Mouse (Mus musculus): ENCODE results near the gene Bend5. TPM values are rescaled to one million over a fixed set of nuclear protein-coding genes. Genes with fewer than 3 reads are reported as not detected.

The Bend5 gene
- polyA plus RNA-seq, 1 experiment from 2014 or later: 49.9 TPM

- no peaks in the 10 kb centered on the region for H3K9me3 ChIP-seq
- H3K4me2 ChIP-seq (replicated peaks): no peak overlapping the region
- no peak for ATAC-seq (ENCODE audit: low FRiP score, low read depth)
- WGBS: 60% methylated on average over 2 of the region's 2 CpGs
- no peaks in the 10 kb centered on the region for H3K36me3 ChIP-seq
- H3K4me1 ChIP-seq: peaks cover 48% of the 10 kb centered on the region
- no peak overlapping the region for H3K4me3 ChIP-seq
- H3K27ac ChIP-seq: no peak overlapping the region
- H3K27me3 ChIP-seq: no peaks in the 10 kb centered on the region
- H3K9ac ChIP-seq: no peak overlapping the region
Measured at GRCm38 (mm10) chr4:111469847-111470246, 55.0 kb downstream of the Bend5 start.

DNA sequence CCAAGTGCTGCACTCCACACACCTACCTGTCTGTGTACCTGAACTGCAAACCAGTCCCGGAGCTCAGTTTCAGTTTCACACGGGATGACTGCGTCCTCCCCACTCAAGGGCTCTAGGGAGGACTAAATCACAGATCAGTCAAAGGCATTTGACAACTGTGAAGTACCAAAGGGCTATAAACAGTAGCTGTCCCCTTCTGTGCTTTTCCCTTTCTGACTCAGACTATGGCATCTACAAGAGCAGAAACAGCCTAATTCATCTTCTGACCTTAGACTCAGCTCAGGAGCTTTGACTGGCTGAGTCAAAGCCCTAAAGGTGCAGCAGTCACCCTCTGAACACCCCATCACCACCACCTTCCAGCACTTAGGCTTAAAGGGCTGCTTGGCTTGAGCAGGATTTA is 56.9 kb downstream of the Bend5 start:
- Histone ChIP-seq H3K9me3 (no peaks in the 10 kb centered on the region), H3K27ac (no peak overlapping the region), H3K4me2 (replicated peaks) (no peak overlapping the region), H3K36me3 (no peaks in the 10 kb centered on the region), H3K27me3 (no peaks in the 10 kb centered on the region), H3K4me3 (no peak overlapping the region), H3K4me1 (peaks cover 52% of the 10 kb centered on the region), H3K9ac (no peak overlapping the region)
- ATAC-seq (ENCODE audit: low FRiP score, low read depth): no peak
- WGBS: 62% methylated on average over 3 of the region's 3 CpGs

GRCm38 (mm10) chr4:111472511-111472910 is 57.7 kb downstream of the Bend5 start:
- WGBS: 57% methylated on average over 3 of the region's 3 CpGs
- no peak for ATAC-seq (ENCODE audit: low FRiP score, low read depth)
- Histone ChIP-seq H3K27me3 (no peaks in the 10 kb centered on the region), H3K27ac (peak overlapping the region; percentile 28; the same call in 1 of the 2 replicates), H3K4me2 (replicated peaks) (no peak overlapping the region), H3K9me3 (no peaks in the 10 kb centered on the region), H3K9ac (no peak overlapping the region), H3K4me3 (no peak overlapping the region), H3K4me1 (peaks cover 47% of the 10 kb centered on the region), H3K36me3 (no peaks in the 10 kb centered on the region)

GRCm38 (mm10) chr4:111473014-111473413 is 58.2 kb downstream of the Bend5 start:
- peak; percentile 75 for ATAC-seq (ENCODE audit: low FRiP score, low read depth)
- Histone ChIP-seq H3K4me3 (no peak overlapping the region), H3K9me3 (no peaks in the 10 kb centered on the region), H3K4me1 (peaks cover 43% of the 10 kb centered on the region), H3K36me3 (no peaks in the 10 kb centered on the region), H3K27me3 (no peaks in the 10 kb centered on the region), H3K9ac (no peak overlapping the region), H3K4me2 (replicated peaks) (no peak overlapping the region), H3K27ac (peak overlapping the region; percentile 28; the same call in 1 of the 2 replicates)
- 26% methylated on average over 1 of the region's 1 CpGs for WGBS

DNA sequence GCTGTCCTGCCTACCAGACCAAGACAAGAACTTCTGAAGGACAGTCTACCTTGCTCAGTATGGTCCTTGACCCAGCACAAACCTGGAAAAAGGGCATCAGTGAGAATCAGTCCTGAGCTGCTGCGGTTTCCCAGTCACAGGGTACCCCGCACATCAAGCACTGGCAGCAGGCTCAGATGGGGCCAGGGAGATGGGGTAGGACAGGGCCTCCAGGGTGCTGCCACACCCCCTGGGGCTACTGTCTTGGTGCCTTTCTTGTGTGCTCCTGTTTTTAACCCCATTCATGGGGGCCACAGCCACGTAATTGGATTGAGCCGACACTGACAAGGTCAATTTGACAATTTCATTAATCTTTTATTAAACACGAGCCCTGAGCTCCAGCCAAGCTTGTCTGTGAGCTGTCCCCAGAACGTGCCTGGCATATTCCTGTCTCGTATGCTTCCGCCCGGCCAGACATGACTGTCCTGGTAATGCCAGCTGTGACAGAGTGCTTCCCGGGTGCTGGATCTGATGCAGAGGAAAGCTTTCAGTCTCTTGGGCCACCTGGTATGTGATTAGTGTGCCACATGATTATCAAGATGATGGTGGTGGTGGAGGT is 60.7 kb downstream of the Bend5 start:
- no peak overlapping the region for H3K27ac ChIP-seq
- H3K27me3 ChIP-seq: no peaks in the 10 kb centered on the region
- H3K4me1 ChIP-seq: peaks cover 30% of the 10 kb centered on the region
- 66% methylated on average over 10 of the region's 10 CpGs for WGBS
- no peaks in the 10 kb centered on the region for H3K9me3 ChIP-seq
- ATAC-seq (ENCODE audit: low FRiP score, low read depth): no peak
- H3K4me2 ChIP-seq (replicated peaks): no peak overlapping the region
- H3K4me3 ChIP-seq: no peak overlapping the region
- H3K9ac ChIP-seq: no peak overlapping the region
- no peaks in the 10 kb centered on the region for H3K36me3 ChIP-seq

DNA sequence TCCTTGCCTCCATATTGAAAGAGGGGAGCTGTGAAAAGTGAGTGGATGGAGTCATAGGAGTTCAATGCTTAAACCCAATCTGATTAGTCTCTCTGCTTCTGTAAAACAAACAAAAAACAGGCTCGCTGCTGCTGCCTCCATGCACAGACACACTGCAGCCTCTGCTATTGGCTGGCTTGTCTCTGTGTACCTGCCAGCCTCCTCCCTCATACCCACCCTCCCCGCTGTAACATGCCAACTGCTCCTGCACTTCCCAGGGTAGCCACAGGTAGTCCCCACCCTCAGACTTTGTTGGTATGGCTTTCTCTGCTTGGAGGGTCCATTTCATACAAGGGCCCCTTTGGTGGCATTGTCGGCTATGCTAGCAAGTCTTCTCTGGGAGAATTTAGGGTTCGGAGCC is 62.7 kb downstream of the Bend5 start:
- no peaks in the 10 kb centered on the region for H3K9me3 ChIP-seq
- H3K4me3 ChIP-seq: no peak overlapping the region
- WGBS: 47% methylated on average over 4 of the region's 4 CpGs
- no peak overlapping the region for H3K27ac ChIP-seq
- H3K4me2 ChIP-seq (replicated peaks): no peak overlapping the region
- ATAC-seq (ENCODE audit: low FRiP score, low read depth): no peak
- H3K27me3 ChIP-seq: no peaks in the 10 kb centered on the region
- no peak overlapping the region for H3K9ac ChIP-seq
- peaks cover 21% of the 10 kb centered on the region for H3K4me1 ChIP-seq
- no peaks in the 10 kb centered on the region for H3K36me3 ChIP-seq

GRCm38 (mm10) chr4:111483499-111483898 is 68.7 kb downstream of the Bend5 start:
- 92% methylated on average over 5 of the region's 5 CpGs for WGBS
- no peak overlapping the region for H3K4me3 ChIP-seq
- H3K36me3 ChIP-seq: no peaks in the 10 kb centered on the region
- H3K9me3 ChIP-seq: no peaks in the 10 kb centered on the region
- peaks cover 13% of the 10 kb centered on the region for H3K4me1 ChIP-seq
- no peak overlapping the region for H3K27ac ChIP-seq
- no peak for ATAC-seq (ENCODE audit: low FRiP score, low read depth)
- no peak overlapping the region for H3K4me2 ChIP-seq (replicated peaks)
- H3K27me3 ChIP-seq: no peaks in the 10 kb centered on the region
- H3K9ac ChIP-seq: no peak overlapping the region

GRCm38 (mm10) chr4:111485189-111485588 is 70.4 kb downstream of the Bend5 start:
- H3K9me3 ChIP-seq: no peaks in the 10 kb centered on the region
- H3K4me1 ChIP-seq: peaks cover 13% of the 10 kb centered on the region
- no peaks in the 10 kb centered on the region for H3K36me3 ChIP-seq
- WGBS: 50% methylated on average over 5 of the region's 5 CpGs
- H3K4me2 ChIP-seq (replicated peaks): no peak overlapping the region
- no peak overlapping the region for H3K4me3 ChIP-seq
- H3K27ac ChIP-seq: no peak overlapping the region
- no peak overlapping the region for H3K9ac ChIP-seq
- peak; percentile 38; the same call in 1 of the 2 replicates for ATAC-seq (ENCODE audit: low FRiP score, low read depth)
- H3K27me3 ChIP-seq: no peaks in the 10 kb centered on the region

DNA sequence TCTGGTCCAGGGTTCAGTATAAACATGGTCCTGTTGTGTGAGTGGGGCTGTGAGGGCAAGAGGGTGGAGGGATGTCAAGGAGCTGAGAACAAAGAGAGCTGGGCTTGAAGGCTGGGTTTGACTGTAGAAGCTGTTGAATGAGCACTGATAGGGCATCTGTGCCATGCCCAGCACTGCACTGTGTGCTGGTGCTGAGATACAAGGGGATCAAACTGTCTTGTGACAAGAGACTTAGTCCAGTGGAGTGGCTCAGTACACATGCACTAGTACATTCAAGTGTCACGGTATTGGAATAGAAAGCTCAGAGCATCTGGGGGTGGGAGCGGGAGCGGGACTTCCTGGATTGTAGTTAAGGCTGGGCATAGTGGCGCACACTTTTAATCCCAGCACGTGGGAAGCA is 71.4 kb downstream of the Bend5 start:
- Histone ChIP-seq H3K4me3 (no peak overlapping the region), H3K9ac (no peak overlapping the region), H3K4me2 (replicated peaks) (no peak overlapping the region), H3K9me3 (no peaks in the 10 kb centered on the region), H3K4me1 (peaks cover 13% of the 10 kb centered on the region), H3K27ac (no peak overlapping the region), H3K27me3 (no peaks in the 10 kb centered on the region), H3K36me3 (no peaks in the 10 kb centered on the region)
- ATAC-seq (ENCODE audit: low FRiP score, low read depth): no peak
- 56% methylated on average over 5 of the region's 5 CpGs for WGBS

DNA sequence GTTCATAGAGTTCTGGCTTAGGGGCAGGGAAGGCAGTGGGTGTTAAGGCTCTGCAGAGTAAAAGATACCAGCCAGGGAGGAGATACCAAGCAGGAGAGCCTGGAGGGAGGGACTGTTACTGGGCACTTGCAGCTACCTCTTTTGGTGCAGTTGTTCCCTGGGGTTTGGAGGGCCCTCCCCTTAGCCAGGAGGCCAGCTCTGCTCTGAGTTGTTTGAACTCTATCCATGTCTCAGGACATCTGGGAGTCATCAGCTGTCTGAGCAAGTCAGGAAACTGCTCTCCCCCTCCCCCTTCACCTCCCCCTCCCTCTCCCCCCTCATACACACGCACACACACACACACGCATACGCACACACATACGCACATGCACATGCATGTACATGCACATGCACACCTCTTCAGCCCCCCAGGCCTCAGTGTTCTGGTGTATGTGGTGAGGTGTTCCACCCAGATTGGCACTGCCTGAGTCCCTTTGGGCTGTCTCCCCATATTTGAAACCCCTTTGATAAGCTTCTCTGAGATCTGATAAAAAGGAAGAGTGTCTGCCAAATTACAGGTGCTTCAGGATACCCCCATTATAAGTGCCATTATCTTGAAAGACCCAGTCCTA is 72.5 kb downstream of the Bend5 start:
- WGBS: 50% methylated on average over 4 of the region's 4 CpGs
- Histone ChIP-seq H3K36me3 (no peaks in the 10 kb centered on the region), H3K9me3 (no peaks in the 10 kb centered on the region), H3K9ac (no peak overlapping the region), H3K27ac (no peak overlapping the region), H3K4me3 (no peak overlapping the region), H3K27me3 (no peaks in the 10 kb centered on the region), H3K4me2 (replicated peaks) (no peak overlapping the region), H3K4me1 (peaks cover 13% of the 10 kb centered on the region)
- ATAC-seq (ENCODE audit: low FRiP score, low read depth): peak; percentile 32; the same call in 1 of the 2 replicates

- Histone ChIP-seq H3K9me3 (no peaks in the 10 kb centered on the region), H3K4me2 (replicated peaks) (no peak overlapping the region), H3K9ac (no peak overlapping the region), H3K27ac (no peak overlapping the region), H3K4me1 (no peaks in the 10 kb centered on the region), H3K27me3 (no peaks in the 10 kb centered on the region), H3K36me3 (no peaks in the 10 kb centered on the region), H3K4me3 (no peak overlapping the region)
- ATAC-seq (ENCODE audit: low FRiP score, low read depth): no peak
- WGBS: 71% methylated on average over 5 of the region's 5 CpGs
Measured at GRCm38 (mm10) chr4:111493750-111494404, 79.1 kb downstream of the Bend5 start.

- 10% methylated on average over 2 of the region's 2 CpGs for WGBS
- Histone ChIP-seq H3K36me3 (no peaks in the 10 kb centered on the region), H3K27me3 (no peaks in the 10 kb centered on the region), H3K4me1 (no peaks in the 10 kb centered on the region), H3K4me3 (no peak overlapping the region), H3K9ac (no peak overlapping the region), H3K9me3 (no peaks in the 10 kb centered on the region), H3K4me2 (replicated peaks) (no peak overlapping the region), H3K27ac (no peak overlapping the region)
- ATAC-seq (ENCODE audit: low FRiP score, low read depth): no peak; the same call in 1 of the 2 replicates
Measured at GRCm38 (mm10) chr4:111495949-111496348, 81.1 kb downstream of the Bend5 start.

Data from limb, embryonic 13.5 days (tissue).